Mouse (Mus musculus) cerebellum, adult 2 months (tissue): Measurements from ENCODE around the gene Ano1. TPM values are rescaled to one million over a fixed set of nuclear protein-coding genes. Genes with fewer than 3 reads are reported as not detected.

ENCODE experiments used
- DNase-seq, 2 experiments: peaks; one replicate each; pipeline ENCODE4 v3.0.0; 2021
- H3K27ac ChIP-seq: fragments of 200-500 bp; 2 replicates; pipeline ENCODE4 v1.5.1; 2012; ENCODE audit warnings: low read length, control low read depth, inconsistent platforms; ENCODE audit not compliant: insufficient read depth
- H3K27me3 ChIP-seq: fragments of 200-500 bp; 2 replicates; pipeline ENCODE4 v1.6.1; 2012; ENCODE audit warnings: inconsistent platforms, mild to moderate bottlenecking, low read length, moderate library complexity; ENCODE audit not compliant: control insufficient read depth, insufficient read depth
- H3K4me1 ChIP-seq: fragments of 200-500 bp; 2 replicates; pipeline ENCODE4 v1.6.1; 2011; ENCODE audit warnings: low read length; ENCODE audit not compliant: control insufficient read depth, insufficient read depth
- H3K4me3 ChIP-seq: fragments of 200-500 bp; replicated peaks from 2 replicates; pipeline ENCODE3; 2011; ENCODE audit warnings: mild to moderate bottlenecking, low read depth, low read length, control low read depth; ENCODE audit not compliant: insufficient read depth
- CTCF ChIP-seq: fragments of 200-500 bp; IDR thresholded peaks from 2 replicates; pipeline ENCODE4 v1.5.1; 2011; ENCODE audit warnings: low read depth, mild to moderate bottlenecking, control low read depth, low read length, moderate library complexity, borderline replicate concordance; ENCODE audit not compliant: insufficient read depth
- POLR2A ChIP-seq: fragments of 200-500 bp; IDR thresholded peaks from 2 replicates; pipeline ENCODE4 v1.6.1; 2011; ENCODE audit warnings: low read length, control low read depth, borderline replicate concordance; ENCODE audit not compliant: insufficient read depth
- WGBS: fragments of 180-500 bp; shearing (Covaris S2); methylation state at CpG from one replicate; pipeline ENCODE4 v1.1.7; 2018; 5-methylcytosine and 5-hydroxymethylcytosine counted together
- polyA plus RNA-seq: library from polyadenylated mRNA; depleted of rRNA; stranded (reverse); fragments of >200 nt; gene quantifications from 2 replicates; pipeline ENCODE4 v1.2.3, GENCODE M21; 2012

Gene Ano1
- polyA plus RNA-seq, 1 experiment = 3.7 TPM

DNA sequence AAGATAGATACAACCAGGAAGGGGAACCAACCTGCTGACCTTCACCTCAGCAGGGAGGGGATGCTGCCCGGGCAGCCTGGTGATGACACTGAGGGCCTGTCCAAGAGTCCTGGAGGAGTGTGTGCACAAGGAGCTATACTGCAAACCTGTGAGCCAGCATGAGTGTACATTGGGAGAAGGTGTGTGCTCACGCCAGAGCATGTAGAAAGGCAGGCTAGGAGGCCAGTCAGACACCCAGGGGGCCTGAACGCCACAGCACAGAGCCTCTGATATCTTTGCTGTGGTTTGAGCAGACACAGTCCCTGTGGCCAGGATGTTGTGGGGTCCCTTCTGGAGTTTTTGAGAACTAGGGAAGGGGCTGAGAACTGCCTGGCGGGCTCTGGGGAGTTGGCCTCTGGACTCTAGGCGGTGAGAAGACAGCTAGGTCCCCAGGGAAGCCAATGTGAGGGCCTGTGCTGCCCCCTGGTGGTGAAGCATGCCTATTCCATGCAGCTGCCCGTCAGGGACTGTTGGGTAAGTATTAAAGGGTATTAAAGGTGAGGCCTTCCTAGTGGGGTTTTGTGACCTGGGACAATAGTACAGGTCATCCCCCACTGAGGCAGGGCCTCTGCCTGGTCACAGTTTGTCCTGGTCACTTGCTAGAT is 24.2 kb upstream of the Ano1 start:
- WGBS = 30% methylated on average over 6 of the region's 6 CpGs
- Histone ChIP-seq H3K27me3 (no peaks in the 10 kb centered on the region), H3K27ac (no peak overlapping the region), H3K4me3 (no peak overlapping the region), H3K4me1 (no peaks in the 10 kb centered on the region; the same call in 1 of the 2 replicates)
- TF ChIP-seq CTCF (peak; percentile 91), POLR2A (no peak)
- DNase-seq = peak; percentile 68 to 80

DNA sequence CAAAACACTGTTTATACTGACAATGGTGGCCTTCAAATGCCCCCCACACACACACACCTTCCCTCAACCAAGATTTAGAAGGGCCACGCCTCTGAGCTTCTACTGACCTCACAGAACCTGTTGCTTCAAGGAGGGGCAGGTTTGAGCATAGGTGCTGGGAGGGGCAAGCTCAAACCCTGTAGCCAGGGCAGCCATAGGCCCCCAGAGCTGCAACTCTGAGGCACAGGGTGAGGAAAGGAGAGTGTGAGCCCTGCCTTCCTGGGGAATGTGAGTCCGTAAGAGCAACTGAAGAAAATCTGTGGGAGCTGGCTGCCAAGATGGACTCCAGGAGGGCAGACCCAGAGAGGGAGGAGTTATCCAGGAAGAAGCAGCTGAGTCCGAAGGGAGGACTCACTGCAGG is 23.4 kb upstream of the Ano1 start:
- Histone ChIP-seq H3K4me3 (no peak overlapping the region), H3K27ac (no peak overlapping the region), H3K4me1 (no peaks in the 10 kb centered on the region; the same call in 1 of the 2 replicates), H3K27me3 (no peaks in the 10 kb centered on the region)
- TF ChIP-seq POLR2A (no peak), CTCF (no peak)
- WGBS = 57% methylated on average over 3 of the region's 3 CpGs
- no peak for DNase-seq

GRCm38 (mm10) chr7:144774283-144774682 is 22.5 kb upstream of the Ano1 start:
- H3K4me1 ChIP-seq = no peaks in the 10 kb centered on the region; the same call in 1 of the 2 replicates

DNA sequence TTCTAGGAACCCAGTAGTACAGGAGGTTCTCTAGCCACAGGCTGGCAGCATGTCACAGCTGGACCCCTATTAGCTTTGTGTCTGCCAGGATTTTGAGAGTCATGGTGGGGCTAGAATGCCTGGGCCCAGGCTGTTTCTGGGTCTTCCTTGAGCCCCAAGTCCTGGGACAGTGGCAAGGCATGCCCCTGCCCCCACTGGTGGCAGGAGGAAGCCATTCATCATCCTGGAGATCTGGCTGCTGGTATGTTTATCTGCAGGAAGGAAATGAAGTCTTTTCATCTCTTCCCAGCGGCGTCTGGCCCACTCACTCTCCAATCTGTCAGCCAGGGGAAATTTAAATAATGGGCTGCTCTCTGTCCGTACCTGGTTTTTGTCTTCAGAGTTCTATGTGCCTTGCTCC is 18.3 kb upstream of the Ano1 start:
- Histone ChIP-seq H3K4me1 (peaks cover under 1% of the 10 kb centered on the region; the same call in 1 of the 2 replicates), H3K27ac (no peak overlapping the region), H3K27me3 (no peaks in the 10 kb centered on the region), H3K4me3 (no peak overlapping the region)
- no peak for TF ChIP-seq CTCF
- no peak for TF ChIP-seq POLR2A
- 62% methylated on average over 3 of the region's 3 CpGs for WGBS
- no peak for DNase-seq

More at GRCm38 (mm10) chr7:144774283-144774682, 22.5 kb upstream of the Ano1 start:
- Histone ChIP-seq H3K4me3 (no peak overlapping the region), H3K27me3 (no peaks in the 10 kb centered on the region), H3K27ac (no peak overlapping the region)
- 75% methylated on average over 2 of the region's 2 CpGs for WGBS
- no peak for DNase-seq
- no peak for TF ChIP-seq POLR2A
- TF ChIP-seq CTCF = no peak

GRCm38 (mm10) chr7:144769434-144770080 is 17.8 kb upstream of the Ano1 start:
- Histone ChIP-seq H3K27ac (no peak overlapping the region), H3K4me1 (peaks cover 6% of the 10 kb centered on the region), H3K4me3 (no peak overlapping the region), H3K27me3 (no peaks in the 10 kb centered on the region)
- TF ChIP-seq POLR2A (no peak), CTCF (no peak)
- DNase-seq = no peak
- 82% methylated on average over 9 of the region's 9 CpGs for WGBS

GRCm38 (mm10) chr7:144768845-144769244 is 17.1 kb upstream of the Ano1 start:
- DNase-seq = no peak
- Histone ChIP-seq H3K4me1 (peaks cover 11% of the 10 kb centered on the region), H3K27me3 (no peaks in the 10 kb centered on the region), H3K27ac (no peak overlapping the region), H3K4me3 (no peak overlapping the region)
- TF ChIP-seq CTCF (no peak), POLR2A (no peak)
- 98% methylated on average over 1 of the region's 1 CpGs for WGBS

DNA sequence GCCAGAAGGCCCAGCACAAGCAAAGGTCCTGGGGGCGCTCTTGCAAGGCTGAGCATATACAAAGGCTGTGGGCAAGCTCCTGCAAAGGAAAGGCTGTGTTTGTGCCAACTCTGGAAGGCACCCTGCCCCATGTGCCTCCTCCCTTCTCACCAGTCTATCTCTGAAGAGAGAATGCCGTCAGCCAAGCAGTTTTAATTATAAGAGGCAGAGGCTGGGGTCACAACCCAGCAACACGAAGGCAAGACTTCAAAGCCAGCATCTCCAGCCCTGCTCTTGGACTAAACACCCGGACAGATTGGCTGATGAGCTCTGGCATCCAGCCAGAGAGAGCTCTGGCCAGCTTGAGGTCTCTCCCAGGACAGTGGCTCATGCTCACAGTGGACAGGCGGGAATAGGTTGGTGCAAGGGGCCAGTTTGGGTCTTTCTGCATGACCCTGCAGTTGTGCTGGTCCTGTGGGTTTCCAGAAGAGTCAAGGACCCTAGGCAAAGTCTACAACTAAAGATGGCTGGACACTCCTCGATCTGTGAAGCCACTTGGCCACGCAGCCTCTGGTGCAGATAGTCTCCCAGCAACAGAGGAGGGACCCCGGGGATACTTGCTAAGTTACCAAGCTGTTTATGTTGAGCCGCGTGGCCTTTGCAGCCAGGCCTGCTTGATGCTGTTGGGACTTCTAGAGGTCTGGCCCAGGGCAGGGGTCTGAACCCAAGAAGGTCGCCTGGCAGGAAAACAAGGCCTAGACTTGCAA is 12.9 kb upstream of the Ano1 start:
- H3K4me3 ChIP-seq = no peak overlapping the region
- DNase-seq = peak; percentile 77 to 85
- H3K4me1 ChIP-seq = peaks cover 17% of the 10 kb centered on the region
- TF ChIP-seq POLR2A (no peak), CTCF (no peak)
- H3K27me3 ChIP-seq = no peaks in the 10 kb centered on the region
- 39% methylated on average over 11 of the region's 11 CpGs for WGBS
- no peak overlapping the region for H3K27ac ChIP-seq
